Mouse (Mus musculus) telencephalon, adult 2 months (tissue): ENCODE results near the gene Gm10663.

ENCODE experiments used
- DNase-seq: peaks from one replicate; pipeline ENCODE4 v3.0.0-alpha.2; 2011; ENCODE audit warnings: low read depth, low spot score

Gene Gm10663

GRCm38 (mm10) chr8:65074733-65075132 is at the start of gene Gm10663:
Gene Gm10663, plus strand, starts transcription at chr8:65075033.
- no peak for DNase-seq

DNA sequence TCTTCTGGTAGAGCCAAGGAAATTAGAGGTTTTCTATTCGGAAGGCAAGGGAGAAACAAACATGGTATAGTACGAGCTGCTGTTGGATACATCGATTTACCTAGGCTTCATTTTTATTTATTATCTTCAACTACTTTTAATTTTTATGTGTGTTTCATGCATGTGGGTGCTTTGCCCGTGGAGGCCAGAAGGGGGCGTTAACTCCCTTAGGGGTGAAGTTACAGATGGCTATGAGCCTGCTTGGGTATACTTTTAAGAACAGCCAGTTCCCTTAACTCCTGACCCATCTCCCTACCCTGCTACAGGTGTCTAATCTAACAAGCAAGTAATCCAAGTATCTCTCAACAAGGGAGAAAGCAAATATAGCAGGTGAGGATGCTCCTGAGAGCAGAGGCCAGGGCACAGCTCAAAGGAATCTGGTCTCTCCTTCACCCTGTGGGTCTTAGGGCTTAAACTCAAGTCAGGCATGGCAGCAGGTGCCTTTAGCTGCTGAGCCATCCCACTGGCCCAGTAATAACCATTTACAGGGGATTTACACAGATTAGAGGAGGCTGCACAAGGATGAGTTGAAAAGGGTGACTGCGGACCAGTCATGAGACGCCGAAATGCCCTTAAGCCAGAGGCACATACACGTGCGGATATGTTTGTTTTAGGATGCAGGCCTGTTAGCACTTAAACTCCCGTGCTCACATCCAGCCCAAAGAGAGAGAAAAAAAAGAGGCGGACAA is 45.7 kb upstream of the Gm10663 start:
- DNase-seq, result no peak

- DNase-seq, result no peak
Observed at GRCm38 (mm10) chr8:65029776-65030175, 45.1 kb upstream of the Gm10663 start.

DNA sequence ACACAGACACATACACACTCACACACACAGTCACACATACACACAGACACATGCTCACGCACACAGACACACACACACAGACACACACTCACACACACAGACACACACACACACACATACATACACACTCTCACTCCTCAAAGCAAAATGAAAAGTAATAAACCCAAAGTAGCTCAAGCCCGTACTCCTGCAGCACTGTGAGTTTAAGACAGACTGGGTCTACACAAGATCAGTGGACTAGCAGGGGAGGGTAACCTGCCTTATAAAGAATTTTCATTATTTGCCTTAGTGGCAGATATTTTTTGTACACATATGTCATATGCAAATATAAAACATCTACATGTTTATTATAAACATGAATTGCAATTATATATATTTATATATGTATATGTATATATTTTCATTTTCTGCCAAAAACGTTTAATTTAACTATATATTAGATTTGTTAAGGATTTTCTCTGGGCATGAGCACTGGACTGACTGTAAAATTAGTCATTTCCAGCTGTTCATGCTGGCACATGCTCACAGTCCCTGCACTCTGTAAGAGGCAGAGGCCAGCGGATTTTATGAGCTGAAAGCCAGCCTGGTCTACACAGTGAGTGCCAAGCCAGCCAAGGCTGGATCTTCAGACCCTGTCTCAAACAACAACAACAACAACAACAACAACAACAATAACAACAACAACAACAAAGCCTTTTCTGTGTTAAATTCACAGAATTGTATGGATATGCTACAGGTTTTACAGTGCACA is 43.9 kb upstream of the Gm10663 start:
- no peak for DNase-seq

DNA sequence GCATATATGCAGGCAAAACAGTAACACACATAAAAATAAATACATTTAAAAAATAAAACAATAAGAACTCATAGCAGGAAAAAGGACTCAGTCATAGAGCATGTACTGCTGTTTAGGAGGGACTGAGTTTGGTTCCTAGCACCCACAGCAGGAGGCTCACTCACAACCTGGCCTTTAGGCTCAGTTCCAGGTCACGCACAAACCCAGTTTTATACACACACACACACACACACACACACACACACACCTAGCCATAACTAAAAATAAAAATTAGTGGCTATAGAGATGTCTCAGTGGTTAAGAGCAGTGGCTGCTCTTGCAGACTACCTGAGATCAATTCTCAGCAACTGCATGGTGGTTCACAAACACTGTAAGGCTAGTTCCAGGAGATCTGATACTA is 42.7 kb upstream of the Gm10663 start:
- no peak for DNase-seq

DNA sequence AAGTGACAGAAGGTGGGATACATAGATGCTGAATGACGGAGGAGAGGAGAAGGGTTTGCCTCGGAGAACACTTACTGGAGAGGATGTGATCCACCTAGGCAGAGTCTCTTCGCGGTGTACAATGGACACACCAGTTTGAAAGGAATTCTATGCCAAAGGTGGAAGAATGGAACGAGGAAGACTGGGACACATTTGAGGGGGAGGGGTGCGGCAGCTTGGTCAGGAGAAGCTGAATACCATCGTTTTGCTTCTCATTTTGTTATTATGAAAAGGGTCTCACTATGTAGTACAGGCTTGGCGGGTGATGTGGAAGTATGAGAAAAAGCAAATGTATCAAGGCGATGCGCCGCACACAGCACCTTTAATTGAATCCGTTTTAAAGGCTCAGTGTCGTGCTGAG is 41.8 kb upstream of the Gm10663 start:
- no peak for DNase-seq

- no peak for DNase-seq
Observed at GRCm38 (mm10) chr8:65034136-65034535, 40.7 kb upstream of the Gm10663 start.

DNA sequence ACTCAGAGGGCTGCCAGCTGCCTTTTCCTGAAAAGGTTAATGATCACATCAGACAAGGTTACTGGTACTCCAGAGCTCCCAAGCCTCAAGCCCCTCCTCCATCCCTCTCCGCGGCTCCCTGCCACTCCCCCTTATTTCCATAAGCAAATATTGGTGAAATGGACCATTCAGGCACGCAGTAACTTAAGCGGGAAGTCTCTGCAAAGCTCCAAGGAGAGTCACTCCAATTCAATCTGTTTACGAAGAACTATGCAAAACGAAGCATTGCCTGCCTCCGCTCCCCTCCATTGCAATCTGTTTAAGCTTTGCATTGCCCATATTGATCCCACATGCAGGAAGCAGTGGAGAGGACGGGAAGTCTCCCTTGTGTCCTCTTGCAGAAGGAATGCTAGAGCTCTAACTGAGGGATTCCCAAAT is 37.7 kb upstream of the Gm10663 start, which contains the start of gene Apela:
Apela (minus strand) TSS at position 220 of the 417 bp plus-strand sequence.
- no peak for DNase-seq

DNA sequence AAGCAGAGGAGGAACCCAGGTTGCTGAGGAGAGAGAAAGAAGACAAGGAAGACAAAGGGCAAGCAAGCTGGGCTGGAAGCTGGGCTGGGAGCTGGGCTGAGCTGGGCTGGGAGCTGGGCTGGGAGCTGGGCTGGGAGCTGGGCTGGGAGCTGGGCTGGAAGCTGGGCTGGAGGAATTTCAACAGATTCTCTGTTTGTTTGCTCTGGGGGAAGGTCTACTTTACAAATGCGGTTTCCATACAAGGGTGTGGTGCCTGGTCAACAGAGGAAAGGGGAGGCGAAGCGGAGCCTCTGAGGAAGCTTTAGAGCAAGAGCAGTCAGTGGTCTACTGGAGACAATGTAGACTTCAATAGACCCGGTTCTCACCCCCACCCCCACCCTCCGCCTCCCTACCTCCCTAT is 28.3 kb upstream of the Gm10663 start:
- no peak for DNase-seq

- DNase-seq, result no peak
Observed at GRCm38 (mm10) chr8:65047193-65047592, 27.6 kb upstream of the Gm10663 start.

- no peak for DNase-seq
Observed at GRCm38 (mm10) chr8:65047801-65048200, 27.0 kb upstream of the Gm10663 start.

GRCm38 (mm10) chr8:65053554-65053953 is 21.3 kb upstream of the Gm10663 start:
- no peak for DNase-seq

DNA sequence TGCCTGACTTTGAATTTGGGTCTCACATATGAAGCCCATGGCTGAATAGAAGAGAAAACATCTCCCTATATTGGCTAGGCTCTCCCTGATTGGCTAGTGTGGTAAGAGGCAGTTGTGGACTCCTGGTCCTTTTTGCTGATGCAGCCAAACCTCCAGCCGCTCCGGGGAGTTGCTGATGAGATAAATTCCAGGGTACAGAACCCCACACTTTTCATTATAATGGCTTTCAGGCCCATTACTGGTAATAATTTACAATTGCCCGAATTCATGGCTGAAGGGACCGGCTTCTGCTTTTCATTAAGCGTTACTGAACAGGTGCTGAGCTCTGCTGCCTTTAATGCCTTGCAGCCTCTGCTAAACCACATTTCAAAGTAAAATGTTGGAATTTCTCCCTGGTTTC is 20.9 kb upstream of the Gm10663 start:
- no peak for DNase-seq

- no peak for DNase-seq
Observed at GRCm38 (mm10) chr8:65056722-65057121, 18.1 kb upstream of the Gm10663 start.

DNA sequence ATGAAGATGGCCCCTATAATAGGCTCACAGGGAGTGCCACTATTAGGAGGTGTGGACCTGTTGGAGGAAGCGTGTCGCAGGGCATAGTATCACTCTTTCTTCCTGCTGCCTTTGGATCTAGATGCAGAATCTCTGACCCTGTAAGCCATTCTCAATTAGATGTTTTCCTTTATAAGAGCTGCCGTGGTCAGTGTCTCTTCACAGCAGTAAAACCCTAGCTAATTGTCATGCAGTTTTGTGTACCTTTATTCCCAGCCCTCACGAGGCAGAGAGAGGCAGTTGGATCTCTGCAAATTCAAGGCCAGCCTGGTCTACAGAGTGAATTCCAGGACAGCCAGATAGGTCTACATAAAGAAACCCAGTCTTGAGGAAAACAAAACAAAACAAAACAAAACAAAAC is 12.6 kb upstream of the Gm10663 start:
- no peak for DNase-seq

- DNase-seq, result no peak
Observed at GRCm38 (mm10) chr8:65064071-65064470, 10.8 kb upstream of the Gm10663 start.

- DNase-seq, result no peak
Observed at GRCm38 (mm10) chr8:65065622-65066021, 9.2 kb upstream of the Gm10663 start.

GRCm38 (mm10) chr8:65067031-65067430 is 7.8 kb upstream of the Gm10663 start:
- DNase-seq, result no peak

GRCm38 (mm10) chr8:65067694-65068472 is 7.0 kb upstream of the Gm10663 start:
- DNase-seq, result no peak

DNA sequence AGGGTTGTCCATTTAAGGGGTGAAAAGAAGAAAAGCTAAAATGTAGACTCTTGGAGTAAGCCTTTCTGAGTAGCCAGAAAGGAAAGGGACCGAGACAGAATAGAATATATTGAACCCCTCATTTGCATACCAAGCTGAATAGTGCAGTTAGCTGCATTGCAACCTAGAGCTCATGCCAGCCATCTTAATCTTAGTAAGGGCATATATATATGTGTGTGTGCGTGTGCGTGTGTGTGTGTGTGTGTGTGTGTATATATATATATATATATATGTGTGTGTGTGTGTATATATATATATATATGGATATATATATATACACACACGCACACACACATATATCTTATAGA is 6.4 kb upstream of the Gm10663 start:
- no peak for DNase-seq

DNA sequence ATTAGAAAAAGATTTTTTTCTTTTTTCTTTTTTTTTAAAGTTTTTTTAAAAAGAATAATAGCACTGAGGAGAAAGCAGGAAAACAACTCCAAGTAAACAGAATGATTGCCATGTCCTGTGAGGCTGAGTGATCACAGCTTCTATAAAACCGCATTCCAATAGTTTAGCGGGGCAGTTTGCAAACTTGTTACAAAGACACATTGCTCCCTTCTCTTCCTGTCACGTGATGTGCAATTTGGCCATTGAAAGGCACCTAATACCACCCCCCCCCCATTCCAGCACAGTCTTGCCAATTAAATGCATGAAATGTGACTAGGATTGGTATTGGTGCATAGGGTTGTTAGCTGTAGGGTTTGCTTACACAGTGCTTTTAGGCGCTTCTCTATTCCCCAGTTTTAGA is 3.8 kb upstream of the Gm10663 start:
- DNase-seq, result no peak

DNA sequence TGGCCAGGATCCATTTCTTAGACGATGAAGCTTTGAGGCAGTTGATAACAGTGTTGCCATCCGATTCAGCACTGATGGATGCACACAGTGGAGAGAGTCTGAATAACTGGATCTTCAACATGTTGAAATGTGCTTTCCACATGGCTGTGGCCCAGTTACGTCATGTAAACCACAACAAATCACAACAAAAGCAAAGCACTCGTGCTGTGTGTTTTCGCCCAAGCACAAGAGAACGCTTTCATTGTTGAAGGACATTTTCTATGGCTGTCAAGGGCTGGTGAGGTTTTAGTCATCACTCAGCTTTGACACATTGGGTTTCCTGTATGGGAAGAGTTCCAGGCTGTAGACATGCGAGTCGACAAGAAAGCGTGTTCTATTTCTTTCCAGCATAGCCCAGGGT is 5.9 kb downstream of the Gm10663 start:
- no peak for DNase-seq
